Mouse (Mus musculus): ENCODE measurements around the gene Clptm1. TPM values are rescaled to one million over a fixed set of nuclear protein-coding genes. Genes with fewer than 3 reads are reported as not detected.

Gene Clptm1
- polyA plus RNA-seq, 1 experiment from 2014 or later: 147 TPM

GRCm38 (mm10) chr7:19589917-19590316, 74.9 kb downstream of the Clptm1 start:
- ATAC-seq (ENCODE audit: low read depth): peak; percentile 58; the same call in 1 of the 2 replicates
- no peak overlapping the region for H3K27ac ChIP-seq (ENCODE audit: low read depth, low read length)
- no peak overlapping the region for H3K9ac ChIP-seq (replicated peaks; ENCODE audit: low read depth, low read length)
- peaks cover 76% of the 10 kb centered on the region for H3K36me3 ChIP-seq (ENCODE audit: control insufficient read depth, insufficient read depth, low read length)
- H3K4me3 ChIP-seq (ENCODE audit: low read depth, low read length): no peak overlapping the region
- no peaks in the 10 kb centered on the region for H3K4me1 ChIP-seq (ENCODE audit: control insufficient read depth, insufficient read depth, low read length)
- H3K4me2 ChIP-seq (ENCODE audit: low read depth, low read length): no peak overlapping the region
- H3K9me3 ChIP-seq (ENCODE audit: control insufficient read depth, low read length): no peaks in the 10 kb centered on the region
- H3K27me3 ChIP-seq (ENCODE audit: control insufficient read depth, insufficient read depth, low read length): no peaks in the 10 kb centered on the region
- 67% methylated on average over 3 of the region's 3 CpGs for WGBS

GRCm38 (mm10) chr7:19589207-19589606, 75.6 kb downstream of the Clptm1 start:
- peaks cover 79% of the 10 kb centered on the region for H3K36me3 ChIP-seq (ENCODE audit: control insufficient read depth, insufficient read depth, low read length)

DNA sequence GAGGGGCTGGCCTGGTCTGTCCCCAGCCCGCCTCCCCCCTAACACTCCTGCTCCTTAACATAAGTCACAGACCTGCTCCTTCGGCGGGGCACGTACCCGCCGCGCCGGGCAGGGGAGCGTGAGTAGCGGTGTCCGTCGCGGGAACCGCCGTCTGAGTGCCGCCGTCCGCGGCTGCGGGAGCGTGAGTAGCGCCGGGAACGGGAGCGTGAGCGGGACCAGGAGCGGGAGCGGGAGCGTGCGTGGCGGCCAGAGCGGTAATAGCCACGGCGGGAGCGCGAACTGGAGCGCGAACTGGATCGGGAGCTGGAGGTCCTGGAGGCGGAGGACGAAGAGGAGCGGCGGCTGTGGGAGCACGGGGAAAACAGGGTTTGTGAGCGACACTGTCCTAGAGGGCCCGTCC, 78.6 kb downstream of the Clptm1 start:
- no peaks in the 10 kb centered on the region for H3K27me3 ChIP-seq (ENCODE audit: control insufficient read depth, insufficient read depth, low read length)
- no peak overlapping the region for H3K4me3 ChIP-seq (ENCODE audit: low read depth, low read length)
- no peak overlapping the region for H3K9ac ChIP-seq (replicated peaks; ENCODE audit: low read depth, low read length)
- WGBS: 78% methylated on average over 44 of the region's 46 CpGs
- peaks cover 82% of the 10 kb centered on the region for H3K36me3 ChIP-seq (ENCODE audit: control insufficient read depth, insufficient read depth, low read length)
- ATAC-seq (ENCODE audit: low read depth): no peak
- no peaks in the 10 kb centered on the region for H3K9me3 ChIP-seq (ENCODE audit: control insufficient read depth, low read length)
- no peak overlapping the region for H3K27ac ChIP-seq (ENCODE audit: low read depth, low read length)
- H3K4me2 ChIP-seq (ENCODE audit: low read depth, low read length): no peak overlapping the region
- no peaks in the 10 kb centered on the region for H3K4me1 ChIP-seq (ENCODE audit: control insufficient read depth, insufficient read depth, low read length)

More at GRCm38 (mm10) chr7:19589207-19589606, 75.6 kb downstream of the Clptm1 start:
- Histone ChIP-seq H3K27ac (ENCODE audit: low read depth, low read length) (no peak overlapping the region), H3K4me1 (ENCODE audit: control insufficient read depth, insufficient read depth, low read length) (no peaks in the 10 kb centered on the region), H3K9ac (replicated peaks; ENCODE audit: low read depth, low read length) (no peak overlapping the region), H3K27me3 (ENCODE audit: control insufficient read depth, insufficient read depth, low read length) (no peaks in the 10 kb centered on the region), H3K9me3 (ENCODE audit: control insufficient read depth, low read length) (no peaks in the 10 kb centered on the region), H3K4me3 (ENCODE audit: low read depth, low read length) (no peak overlapping the region), H3K4me2 (ENCODE audit: low read depth, low read length) (no peak overlapping the region)
- no peak for ATAC-seq (ENCODE audit: low read depth)
- 52% methylated on average over 3 of the region's 3 CpGs for WGBS

Other genes with a start within 250 kb of the Clptm1 start
- gene Mark4, start 206.2 kb downstream of the Clptm1 start, polyA plus RNA-seq (2014; fragmentation: Nextera tagmentation; extraction: Ambion mirVana): 17.0 and 19.2 TPM in 2 replicates
- 0.71 TPM in 2 replicates for gene Exoc3l2, start 201.7 kb downstream of the Clptm1 start, polyA plus RNA-seq (2014; fragmentation: Nextera tagmentation; extraction: Ambion mirVana)
- gene Bloc1s3, start 156.7 kb downstream of the Clptm1 start, polyA plus RNA-seq (2014; fragmentation: Nextera tagmentation; extraction: Ambion mirVana): 2.8 and 3.2 TPM in 2 replicates
- gene Trappc6a, start 156.6 kb downstream of the Clptm1 start, polyA plus RNA-seq (2014; fragmentation: Nextera tagmentation; extraction: Ambion mirVana): 31.7 and 33.8 TPM in 2 replicates
- 0.52 and 1.2 TPM in 2 replicates for gene Nkpd1, start 147.2 kb downstream of the Clptm1 start, polyA plus RNA-seq (2014; fragmentation: Nextera tagmentation; extraction: Ambion mirVana)
- gene Ppp1r37, start 102.0 kb downstream of the Clptm1 start, polyA plus RNA-seq (2014; fragmentation: Nextera tagmentation; extraction: Ambion mirVana): 8.1 and 15.8 TPM in 2 replicates
- gene Zfp296, start 87.7 kb downstream of the Clptm1 start, polyA plus RNA-seq (2014; fragmentation: Nextera tagmentation; extraction: Ambion mirVana): 0.13 and 0.27 TPM in 2 replicates
- gene Gemin7, start 87.4 kb downstream of the Clptm1 start, polyA plus RNA-seq (2014; fragmentation: Nextera tagmentation; extraction: Ambion mirVana): 150 and 153 TPM in 2 replicates
- gene Clasrp, start 60.5 kb downstream of the Clptm1 start, polyA plus RNA-seq (2014; fragmentation: Nextera tagmentation; extraction: Ambion mirVana): 49.7 and 51.3 TPM in 2 replicates
- gene Relb, start 35.6 kb downstream of the Clptm1 start, polyA plus RNA-seq (2014; fragmentation: Nextera tagmentation; extraction: Ambion mirVana): 6.6 and 7.3 TPM in 2 replicates
- 1.4 TPM in 2 replicates for gene Apoc2, start 12.9 kb upstream of the Clptm1 start, polyA plus RNA-seq (2014; fragmentation: Nextera tagmentation; extraction: Ambion mirVana)
- gene Gm44805, start 16.4 kb upstream of the Clptm1 start, polyA plus RNA-seq (2014; fragmentation: Nextera tagmentation; extraction: Ambion mirVana): not detected in 2 replicates
- 0.20 and 0.27 TPM in 2 replicates for gene Apoc4, start 16.4 kb upstream of the Clptm1 start, polyA plus RNA-seq (2014; fragmentation: Nextera tagmentation; extraction: Ambion mirVana)
- 3.0 and 3.2 TPM in 2 replicates for gene Apoc1, start 27.6 kb upstream of the Clptm1 start, polyA plus RNA-seq (2014; fragmentation: Nextera tagmentation; extraction: Ambion mirVana)
- gene Apoe, start 34.2 kb upstream of the Clptm1 start, polyA plus RNA-seq (2014; fragmentation: Nextera tagmentation; extraction: Ambion mirVana): 310 and 558 TPM in 2 replicates
- 121 and 124 TPM in 2 replicates for gene Tomm40, start 50.4 kb upstream of the Clptm1 start, polyA plus RNA-seq (2014; fragmentation: Nextera tagmentation; extraction: Ambion mirVana)
- gene Nectin2, start 85.5 kb upstream of the Clptm1 start, polyA plus RNA-seq (2014; fragmentation: Nextera tagmentation; extraction: Ambion mirVana): 44.7 and 47.4 TPM in 2 replicates
- gene Bcam, start 106.0 kb upstream of the Clptm1 start, polyA plus RNA-seq (2014; fragmentation: Nextera tagmentation; extraction: Ambion mirVana): 9.3 and 16.0 TPM in 2 replicates
- 0.54 TPM in 1 of 2 replicates, not detected in the other for gene Cblc, start 131.8 kb upstream of the Clptm1 start, polyA plus RNA-seq (2014; fragmentation: Nextera tagmentation; extraction: Ambion mirVana)
- gene Bcl3, start 157.7 kb upstream of the Clptm1 start, polyA plus RNA-seq (2014; fragmentation: Nextera tagmentation; extraction: Ambion mirVana): 0.24 and 1.2 TPM in 2 replicates
- 9.5 and 11.6 TPM in 2 replicates for gene Gm19345, start 187.0 kb upstream of the Clptm1 start, polyA plus RNA-seq (2014; fragmentation: Nextera tagmentation; extraction: Ambion mirVana)
- gene Ceacam16, start 196.3 kb upstream of the Clptm1 start, polyA plus RNA-seq (2014; fragmentation: Nextera tagmentation; extraction: Ambion mirVana): 0.37 and 0.40 TPM in 2 replicates
- gene Ceacam19, start 222.9 kb upstream of the Clptm1 start, polyA plus RNA-seq (2014; fragmentation: Nextera tagmentation; extraction: Ambion mirVana): not detected in 2 replicates

Data from neural tube, embryonic 14.5 days (tissue).